Mouse (Mus musculus) B cell, adult 62 days (primary cell): Measurements from ENCODE around the gene Olfr370. TPM values are rescaled to one million over a fixed set of nuclear protein-coding genes. Genes with fewer than 3 reads are reported as not detected.

Experiments
- total RNA-seq: library from RNA; stranded (reverse); gene quantifications from 4 replicates; pipeline ENCODE4 v1.2.4, GENCODE M21; 2023

Olfr370 gene
- not detected in 4 replicates for total RNA-seq

DNA sequence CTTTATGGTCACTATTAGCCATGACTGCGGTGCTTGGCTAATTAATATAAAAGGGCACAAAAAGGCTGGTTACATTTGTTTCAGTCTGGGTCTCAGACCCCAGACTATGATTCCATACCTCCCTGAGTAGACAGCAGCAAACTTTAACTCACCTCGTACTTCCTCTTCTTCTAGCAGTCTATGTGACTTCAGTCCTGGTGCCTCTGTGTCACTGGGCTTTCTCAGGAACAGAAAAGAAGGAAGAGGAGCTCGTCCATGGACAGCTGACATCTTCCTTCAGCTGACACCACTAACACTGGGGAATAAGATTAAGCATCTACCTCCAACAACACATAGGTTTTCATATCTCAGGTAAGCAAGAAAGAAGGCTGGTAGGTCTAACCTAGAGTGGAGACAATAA, at the start of gene Olfr370:
Gene Olfr370 (plus strand): TSS at position 45 of the 400 bp plus-strand sequence.

DNA sequence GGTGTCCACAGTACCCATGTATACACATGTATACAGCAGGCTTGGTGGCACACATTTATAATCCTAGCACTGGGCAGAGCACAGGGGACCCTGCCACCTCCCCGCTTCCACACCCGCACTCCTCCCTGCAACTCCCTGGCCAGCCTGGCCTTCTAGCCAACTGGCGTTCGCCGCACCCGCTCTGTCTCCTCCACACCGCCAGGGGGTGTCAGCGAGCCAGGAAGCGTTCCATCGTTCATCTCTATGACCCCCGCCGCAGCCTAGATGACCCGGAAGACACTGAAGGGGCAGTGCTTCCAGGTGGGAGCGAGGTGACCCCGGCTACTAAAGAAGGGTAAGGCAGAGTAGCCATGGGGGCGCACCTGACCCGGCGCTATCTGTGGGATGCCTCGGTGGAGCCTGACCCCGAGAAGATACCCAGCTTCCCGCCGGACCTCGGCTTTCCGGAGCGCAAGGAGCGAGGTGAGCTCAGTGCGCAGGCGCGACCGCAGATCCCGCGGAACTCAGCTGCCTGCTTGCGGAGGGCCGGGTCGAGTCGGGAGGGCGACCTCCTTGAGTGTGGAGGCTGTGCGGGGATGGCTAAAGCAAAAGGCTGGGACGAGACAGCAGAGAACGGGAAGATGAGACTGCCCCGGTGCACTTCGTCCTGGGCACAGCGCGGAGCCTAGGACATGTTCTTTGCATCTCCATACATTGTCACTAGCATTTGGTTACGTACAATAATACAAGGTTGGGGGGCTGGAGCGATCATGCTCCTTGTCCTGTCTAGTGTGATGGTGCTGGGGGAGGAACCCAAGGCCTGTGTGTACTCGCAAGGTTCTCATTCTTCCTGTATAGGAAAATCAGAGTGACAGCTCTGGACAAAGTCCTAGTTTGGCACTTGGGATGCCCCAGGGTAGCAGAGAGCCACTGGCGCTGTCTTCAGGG, 31.2 kb downstream of the Olfr370 start, which contains the start of gene Ndufb7:
Gene Ndufb7 (plus strand): TSS at position 203 of the 927 bp plus-strand sequence.

Other genes starting within 250 kb of the Olfr370 start
- not detected in 4 replicates for gene Ucp1, start 245.4 kb upstream of the Olfr370 start, total RNA-seq
- 9.9 to 14.7 TPM (median 12.7 TPM) in 4 replicates for gene Elmod2, start 203.3 kb upstream of the Olfr370 start, total RNA-seq
- not detected in 4 replicates for gene Mgat4d, start 187.3 kb upstream of the Olfr370 start, total RNA-seq
- gene Clgn, start 145.9 kb upstream of the Olfr370 start, total RNA-seq: not detected in 4 replicates
- 17.1 to 25.0 TPM (median 19.4 TPM) in 4 replicates for gene Scoc, start 77.4 kb upstream of the Olfr370 start, total RNA-seq
- 71.7 to 80.9 TPM (median 76.8 TPM) in 4 replicates for gene Ndufb7, start 30.9 kb downstream of the Olfr370 start, total RNA-seq
- gene Tecr, start 72.2 kb downstream of the Olfr370 start, total RNA-seq: 203 to 240 TPM (median 215 TPM) in 4 replicates
- 123 to 207 TPM (median 147 TPM) in 4 replicates for gene Dnajb1, start 72.4 kb downstream of the Olfr370 start, total RNA-seq
- gene Gipc1, start 116.9 kb downstream of the Olfr370 start, total RNA-seq: 23.5 to 28.6 TPM (median 24.3 TPM) in 4 replicates
- gene Ptger1, start 130.9 kb downstream of the Olfr370 start, total RNA-seq: 0.48 to 1.6 TPM (median 1.0 TPM) in 4 replicates
- 329 to 366 TPM (median 340 TPM) in 4 replicates for gene Pkn1, start 163.4 kb downstream of the Olfr370 start, total RNA-seq
- 94.8 to 105 TPM (median 99.6 TPM) in 4 replicates for gene Ddx39, start 179.4 kb downstream of the Olfr370 start, total RNA-seq
- gene Adgre5, start 205.5 kb downstream of the Olfr370 start, total RNA-seq: 1,082 to 1,170 TPM (median 1,147 TPM) in 4 replicates